Comparison of ENCODE assay signal across 8 mouse cellular contexts in the genomic region with DNA sequence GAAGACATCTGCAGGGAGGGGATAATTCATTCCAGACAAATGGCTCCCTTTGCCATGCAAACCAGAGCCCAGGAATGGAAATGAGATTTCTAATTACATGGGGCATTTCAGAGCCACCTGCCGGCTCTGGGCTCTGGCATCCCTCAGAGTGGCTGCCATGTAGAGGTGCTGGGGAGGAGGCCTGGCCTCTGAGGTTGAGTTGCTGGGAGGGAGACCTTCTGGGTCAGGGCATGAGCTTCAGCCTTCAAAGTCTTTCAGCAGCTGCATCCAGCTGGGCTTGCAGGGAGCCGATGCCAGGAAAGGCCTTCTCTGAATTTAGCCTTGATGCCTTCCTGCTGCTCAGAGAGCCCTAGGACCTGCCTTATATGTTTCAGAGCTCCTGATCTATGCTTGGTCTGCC.
DNase-seq lines count a peak whose midpoint lies in the region; ATAC-seq and TF ChIP-seq lines count a peak whose summit lies in the region.

No protein-coding gene starts in this region.

- no peak for TF ChIP-seq CTCF in heart, adult 2 months (IDR thresholded peaks at IDR 0.05)
- no peak for TF ChIP-seq CTCF in thymus, adult 2 months (IDR thresholded peaks at IDR 0.05; ENCODE audit: borderline replicate concordance, control insufficient read depth, extremely low read depth, insufficient read depth, low read length, poor library complexity)

- DNase-seq in forebrain, embryonic 14.5 days (ENCODE audit: low spot score) = peak; percentile 36
- DNase-seq in forebrain, embryonic 10.5 days (ENCODE audit: extremely low spot score, low spot score) = no peak
- DNase-seq in heart, adult 2 months = peak; percentile 58 to 59
- peak; percentile 40 for DNase-seq in lung, postnatal 25 days (ENCODE audit: low spot score)
- DNase-seq in thymus, adult 2 months = no peak
- DNase-seq in spleen, postnatal 36 days (ENCODE audit: low spot score in 2 of 2) = no peak

- peaks cover 3% of the 10 kb centered on the region; the same call in 1 of the 2 replicates for H3K4me1 ChIP-seq in forebrain, embryonic 14.5 days (ENCODE audit: control insufficient read depth, insufficient read depth, low read length)
- peaks cover 7% of the 10 kb centered on the region; the same call in 1 of the 2 replicates for H3K4me1 ChIP-seq in forebrain, embryonic 10.5 days
- H3K4me1 ChIP-seq in heart, adult 2 months (ENCODE audit: control insufficient read depth, insufficient read depth, low read length) = no peaks in the 10 kb centered on the region
- no peaks in the 10 kb centered on the region for H3K4me1 ChIP-seq in kidney, embryonic 16.5 days (ENCODE audit: insufficient read depth, low read length)
- no peaks in the 10 kb centered on the region for H3K4me1 ChIP-seq in thymus, adult 2 months (replicated peaks; ENCODE audit: control insufficient read depth, insufficient read depth, low read length)
- no peaks in the 10 kb centered on the region for H3K4me1 ChIP-seq in hindbrain, embryonic 16.5 days (ENCODE audit: control insufficient read depth, insufficient read depth, low read depth, low read length)

- no peak overlapping the region for H3K4me2 ChIP-seq in forebrain, embryonic 14.5 days (ENCODE audit: low read length)
- H3K4me2 ChIP-seq in kidney, embryonic 16.5 days (replicated peaks; ENCODE audit: low read depth, low read length) = no peak overlapping the region
- H3K4me2 ChIP-seq in hindbrain, embryonic 16.5 days (ENCODE audit: low read length) = no peak overlapping the region

- ATAC-seq in forebrain, embryonic 14.5 days = peak; percentile 20; the same call in 1 of the 2 replicates
- peak; percentile 71; the same call in 1 of the 2 replicates for ATAC-seq in kidney, embryonic 16.5 days (ENCODE audit: low FRiP score, low TSS enrichment)
- ATAC-seq in hindbrain, embryonic 16.5 days = no peak

- H3K9me3 ChIP-seq in forebrain, embryonic 14.5 days (replicated peaks; ENCODE audit: control insufficient read depth, low read length) = no peaks in the 10 kb centered on the region
- no peaks in the 10 kb centered on the region for H3K9me3 ChIP-seq in forebrain, embryonic 10.5 days
- H3K9me3 ChIP-seq in kidney, embryonic 16.5 days (ENCODE audit: low read length) = no peaks in the 10 kb centered on the region
- H3K9me3 ChIP-seq in hindbrain, embryonic 16.5 days (ENCODE audit: control insufficient read depth, low read length) = no peaks in the 10 kb centered on the region

- no peaks in the 10 kb centered on the region for H3K27me3 ChIP-seq in forebrain, embryonic 14.5 days (replicated peaks; ENCODE audit: control insufficient read depth, insufficient read depth, low read length)
- H3K27me3 ChIP-seq in forebrain, embryonic 10.5 days (ENCODE audit: poor library complexity, severe bottlenecking) = no peaks in the 10 kb centered on the region
- no peaks in the 10 kb centered on the region for H3K27me3 ChIP-seq in heart, adult 2 months (ENCODE audit: control insufficient read depth, insufficient read depth, low read length)
- H3K27me3 ChIP-seq in kidney, embryonic 16.5 days (ENCODE audit: insufficient read depth, low read length) = no peaks in the 10 kb centered on the region
- H3K27me3 ChIP-seq in thymus, adult 2 months (ENCODE audit: control insufficient read depth, insufficient read depth, low read length) = no peaks in the 10 kb centered on the region
- no peaks in the 10 kb centered on the region for H3K27me3 ChIP-seq in hindbrain, embryonic 16.5 days (replicated peaks; ENCODE audit: control insufficient read depth, insufficient read depth, low read length)

- H3K4me3 ChIP-seq in forebrain, embryonic 14.5 days (ENCODE audit: low read depth, low read length) = no peak overlapping the region
- no peak overlapping the region for H3K4me3 ChIP-seq in forebrain, embryonic 10.5 days
- H3K4me3 ChIP-seq in heart, adult 2 months = no peak overlapping the region
- H3K4me3 ChIP-seq in kidney, embryonic 16.5 days (ENCODE audit: low read length) = no peak overlapping the region
- H3K4me3 ChIP-seq in thymus, adult 2 months (ENCODE audit: control insufficient read depth, insufficient read depth, low read length) = no peak overlapping the region
- H3K4me3 ChIP-seq in hindbrain, embryonic 16.5 days (ENCODE audit: low read length) = no peak overlapping the region

- no peaks in the 10 kb centered on the region for H3K36me3 ChIP-seq in forebrain, embryonic 14.5 days (ENCODE audit: control insufficient read depth, insufficient read depth, low read length)
- H3K36me3 ChIP-seq in forebrain, embryonic 10.5 days (replicated peaks) = no peaks in the 10 kb centered on the region
- H3K36me3 ChIP-seq in heart, adult 2 months (ENCODE audit: control insufficient read depth, insufficient read depth, low read length) = no peaks in the 10 kb centered on the region
- H3K36me3 ChIP-seq in kidney, embryonic 16.5 days (ENCODE audit: insufficient read depth, low read length) = no peaks in the 10 kb centered on the region
- H3K36me3 ChIP-seq in thymus, adult 2 months (ENCODE audit: control insufficient read depth, insufficient read depth, low read length) = no peaks in the 10 kb centered on the region
- H3K36me3 ChIP-seq in hindbrain, embryonic 16.5 days (ENCODE audit: control insufficient read depth, insufficient read depth, low read length) = no peaks in the 10 kb centered on the region

- no peak for TF ChIP-seq EP300 in heart, adult 2 months (IDR thresholded peaks at IDR 0.05; ENCODE audit: insufficient read depth, low read depth, low read length)

- intact Hi-C loops in heart, adult 2 months (cut with DNase I) = no loop called here

- 43% methylated on average over 2 of the region's 2 CpGs for WGBS in forebrain, embryonic 14.5 days
- 46% methylated on average over 2 of the region's 2 CpGs for WGBS in forebrain, embryonic 10.5 days
- WGBS in heart, adult 2 months = 42% methylated on average over 2 of the region's 2 CpGs
- 26% methylated on average over 2 of the region's 2 CpGs for WGBS in kidney, embryonic 16.5 days
- WGBS in thymus, adult 2 months = 62% methylated on average over 2 of the region's 2 CpGs
- 33% methylated on average over 2 of the region's 2 CpGs for WGBS in hindbrain, embryonic 16.5 days

- TF ChIP-seq POLR2A in heart, adult 2 months (IDR thresholded peaks at IDR 0.05; ENCODE audit: insufficient read depth, low read depth, low read length) = no peak
- no peak for TF ChIP-seq POLR2A in thymus, adult 2 months (IDR thresholded peaks at IDR 0.05; ENCODE audit: control insufficient read depth, extremely low read depth, insufficient read depth, low read length, poor library complexity)

- H3K9ac ChIP-seq in forebrain, embryonic 14.5 days (ENCODE audit: low read length) = no peak overlapping the region
- no peak overlapping the region for H3K9ac ChIP-seq in heart, adult 2 months (ENCODE audit: low read depth, low read length)
- no peak overlapping the region for H3K9ac ChIP-seq in kidney, embryonic 16.5 days (replicated peaks; ENCODE audit: low read length)
- H3K9ac ChIP-seq in hindbrain, embryonic 16.5 days (ENCODE audit: low read depth, low read length) = no peak overlapping the region

- no peak overlapping the region for H3K27ac ChIP-seq in forebrain, embryonic 14.5 days (ENCODE audit: low read depth, low read length)
- no peak overlapping the region for H3K27ac ChIP-seq in forebrain, embryonic 10.5 days
- H3K27ac ChIP-seq in heart, adult 2 months = no peak overlapping the region
- no peak overlapping the region for H3K27ac ChIP-seq in kidney, embryonic 16.5 days (ENCODE audit: low read length)
- H3K27ac ChIP-seq in thymus, adult 2 months (ENCODE audit: control insufficient read depth, insufficient read depth, low read length) = no peak overlapping the region
- H3K27ac ChIP-seq in hindbrain, embryonic 16.5 days (ENCODE audit: low read depth, low read length) = no peak overlapping the region

- no peaks in the 10 kb centered on the region for H3K79me2 ChIP-seq in heart, adult 2 months (replicated peaks; ENCODE audit: control insufficient read depth, insufficient read depth, low read length)

Comparison
In these comparisons a context has a peak if more than half of its experiments do, and no peak if none do; other contexts are left out.
1. DNase-seq: peak in forebrain, embryonic 14.5 days (single experiment), heart, adult 2 months (2 of 2) and lung, postnatal 25 days (single experiment); none in forebrain, embryonic 10.5 days (single experiment), thymus, adult 2 months (single experiment) and spleen, postnatal 36 days (0 of 2).